1 mouse cellular context compared by ENCODE assay signal in genomic region chr17:24216836-24217235, GRCm38 (mm10).
TF ChIP-seq lines count a peak whose summit lies in the region.

No protein-coding gene starts in this region.

TF ChIP-seq in CH12.LX, 34 proteins besides CTCF, POLR2A, EP300 and RAD21 (continued from another document):
- TF ChIP-seq BHLHE40 (IDR thresholded peaks at IDR 0.05; ENCODE audit: low read depth, low read length) (no peak), ELF1 (IDR thresholded peaks at IDR 0.05; ENCODE audit: low read depth, low read length) (no peak), UBTF (IDR thresholded peaks at IDR 0.05; ENCODE audit: low read depth, low read length) (no peak), MAX (IDR thresholded peaks at IDR 0.05; ENCODE audit: low read length) (no peak), TCF12 (IDR thresholded peaks at IDR 0.05; ENCODE audit: low read depth, low read length) (no peak)
